Mouse (Mus musculus) MEL (cell line): ENCODE results near the gene Rora.

ENCODE experiments used
- MAX ChIP-seq: IDR thresholded peaks from 2 replicates; pipeline ENCODE4 v1.6.1; 2011; ENCODE audit warnings: low read length, improper control_type of control experiment
- NELFE ChIP-seq: IDR thresholded peaks from 2 replicates; pipeline ENCODE4 v1.6.1; 2011; ENCODE audit warnings: low read depth, low read length, improper control_type of control experiment
- POLR2A ChIP-seq, 2 experiments: IDR thresholded peaks; 2 replicates each; pipeline ENCODE4 v1.6.1; 2011 to 2012; ENCODE audit warnings: low read length in 2 of 2, mild to moderate bottlenecking in 2 of 2, control low read depth in 1 of 2, improper control_type of control experiment in 1 of 2, low read depth in 1 of 2, moderate library complexity in 1 of 2; ENCODE audit not compliant: control insufficient read depth in 1 of 2, insufficient read depth in 1 of 2, poor library complexity in 1 of 2
- ZMIZ1 ChIP-seq: IDR thresholded peaks from 2 replicates; pipeline ENCODE4 v1.6.1; 2012; ENCODE audit warnings: low read depth, mild to moderate bottlenecking, inconsistent platforms, low read length, improper control_type of control experiment, moderate library complexity
- ZNF384 ChIP-seq: IDR thresholded peaks from 2 replicates; pipeline ENCODE4 v1.6.1; 2012; ENCODE audit warnings: low read depth, mild to moderate bottlenecking, inconsistent platforms, low read length, improper control_type of control experiment

DNA sequence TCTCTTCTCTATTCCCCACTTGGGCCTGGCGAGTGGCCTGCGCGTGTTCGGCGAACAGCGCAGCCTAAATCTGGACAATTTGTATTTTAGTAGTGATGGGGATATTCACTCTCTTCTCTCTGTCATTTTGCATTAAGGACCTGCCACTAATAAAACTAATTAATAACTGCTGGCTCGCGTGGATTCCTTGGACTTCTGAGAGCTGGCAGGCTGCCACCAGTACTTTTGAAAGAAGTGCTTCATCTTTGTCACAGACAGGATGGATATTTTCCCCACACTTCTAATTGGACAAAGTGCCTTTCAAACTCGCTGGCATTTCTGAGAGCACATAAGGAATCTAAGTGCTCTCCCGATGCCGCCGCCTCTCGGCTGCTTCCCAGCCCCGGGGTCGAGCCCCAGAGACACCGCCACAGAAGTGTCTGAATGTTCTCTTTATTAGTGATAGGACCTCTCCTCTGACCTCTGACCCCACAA, 41.9 kb downstream of the Rora start:
- TF ChIP-seq ZMIZ1 (no peak), MAX (no peak), POLR2A (IDR thresholded peaks at IDR 0.05; ENCODE audit: control insufficient read depth in 1 of 2, insufficient read depth in 1 of 2, low read depth in 1 of 2, low read length in 2 of 2, poor library complexity in 1 of 2) (no peak), NELFE (no peak), ZNF384 (no peak)
